Mouse (Mus musculus): ENCODE data around the gene Tial1. TPM values are rescaled to one million over a fixed set of nuclear protein-coding genes. Genes with fewer than 3 reads are reported as not detected.

Gene Tial1
- polyA plus RNA-seq, 1 experiment from 2014 or later: 36.0 TPM

- WGBS: 65% methylated on average over 4 of the region's 4 CpGs
- ATAC-seq (ENCODE audit: insufficient number of reproducible peaks, insufficient read depth, low FRiP score, low TSS enrichment, low read depth): no peak
- H3K9ac ChIP-seq (replicated peaks): no peak overlapping the region
- H3K4me3 ChIP-seq (replicated peaks): no peak overlapping the region
- H3K4me1 ChIP-seq (replicated peaks): peaks cover 26% of the 10 kb centered on the region
- no peak overlapping the region for H3K4me2 ChIP-seq
- no peaks in the 10 kb centered on the region for H3K27me3 ChIP-seq
- no peak overlapping the region for H3K27ac ChIP-seq
- H3K9me3 ChIP-seq: no peaks in the 10 kb centered on the region
- no peaks in the 10 kb centered on the region for H3K36me3 ChIP-seq
Observed at GRCm38 (mm10) chr7:128393756-128394155, 67.8 kb downstream of the Tial1 start.

- H3K27me3 ChIP-seq: no peaks in the 10 kb centered on the region
- no peak for ATAC-seq (ENCODE audit: insufficient number of reproducible peaks, insufficient read depth, low FRiP score, low TSS enrichment, low read depth)
- H3K4me2 ChIP-seq: no peak overlapping the region
- H3K27ac ChIP-seq: no peak overlapping the region
- H3K4me3 ChIP-seq (replicated peaks): no peak overlapping the region
- no peak overlapping the region for H3K9ac ChIP-seq (replicated peaks)
- H3K4me1 ChIP-seq (replicated peaks): peaks cover 34% of the 10 kb centered on the region
- H3K9me3 ChIP-seq: no peaks in the 10 kb centered on the region
- H3K36me3 ChIP-seq: no peaks in the 10 kb centered on the region
- WGBS: 35% methylated on average over 5 of the region's 5 CpGs
Observed at GRCm38 (mm10) chr7:128392972-128393314, 68.6 kb downstream of the Tial1 start.

- Histone ChIP-seq H3K36me3 (no peaks in the 10 kb centered on the region), H3K27ac (peak overlapping the region; percentile 56), H3K4me3 (replicated peaks) (no peak overlapping the region), H3K9me3 (no peaks in the 10 kb centered on the region), H3K9ac (replicated peaks) (no peak overlapping the region), H3K4me2 (no peak overlapping the region), H3K4me1 (replicated peaks) (peaks cover 34% of the 10 kb centered on the region), H3K27me3 (no peaks in the 10 kb centered on the region)
- no peak for ATAC-seq (ENCODE audit: insufficient number of reproducible peaks, insufficient read depth, low FRiP score, low TSS enrichment, low read depth)
- 70% methylated on average over 18 of the region's 18 CpGs for WGBS
Observed at GRCm38 (mm10) chr7:128392071-128392971, 69.2 kb downstream of the Tial1 start.

- H3K9ac ChIP-seq (replicated peaks): no peak overlapping the region
- H3K27ac ChIP-seq: peak overlapping the region; percentile 43; the same call in 1 of the 2 replicates
- H3K27me3 ChIP-seq: no peaks in the 10 kb centered on the region
- no peak for ATAC-seq (ENCODE audit: insufficient number of reproducible peaks, insufficient read depth, low FRiP score, low TSS enrichment, low read depth)
- WGBS: 22% methylated on average over 12 of the region's 12 CpGs
- no peak overlapping the region for H3K4me2 ChIP-seq
- H3K36me3 ChIP-seq: no peaks in the 10 kb centered on the region
- no peak overlapping the region for H3K4me3 ChIP-seq (replicated peaks)
- H3K4me1 ChIP-seq (replicated peaks): peaks cover 34% of the 10 kb centered on the region
- H3K9me3 ChIP-seq: no peaks in the 10 kb centered on the region
Observed at GRCm38 (mm10) chr7:128391267-128392057, 70.1 kb downstream of the Tial1 start.

Small RNAs within 50 kb of the gene (microRNA-seq; reads per million reads assigned to microRNA genes)
- not detected for gene Gm24365

Other genes starting within 250 kb of the Tial1 start
- gene Armc5, start 224.4 kb downstream of the Tial1 start, polyA plus RNA-seq (2016; fragmentation: Nextera tagmentation; extraction: Ambion mirVana): 16.2 and 17.9 TPM in 2 replicates
- 9.9 and 10.1 TPM in 2 replicates for gene 9130023H24Rik, start 223.7 kb downstream of the Tial1 start, polyA plus RNA-seq (2016; fragmentation: Nextera tagmentation; extraction: Ambion mirVana)
- 22.3 and 27.7 TPM in 2 replicates for gene Tgfb1i1, start 214.9 kb downstream of the Tial1 start, polyA plus RNA-seq (2016; fragmentation: Nextera tagmentation; extraction: Ambion mirVana)
- gene Slc5a2, start 196.1 kb downstream of the Tial1 start, polyA plus RNA-seq (2016; fragmentation: Nextera tagmentation; extraction: Ambion mirVana): not detected in 2 replicates
- 22.5 and 28.0 TPM in 2 replicates for gene BC017158, start 163.5 kb downstream of the Tial1 start, polyA plus RNA-seq (2016; fragmentation: Nextera tagmentation; extraction: Ambion mirVana)
- 7.9 and 8.3 TPM in 2 replicates for gene Rgs10, start 43.0 kb downstream of the Tial1 start, polyA plus RNA-seq (2016; fragmentation: Nextera tagmentation; extraction: Ambion mirVana)
- gene Bag3, start 61.9 kb upstream of the Tial1 start, polyA plus RNA-seq (2016; fragmentation: Nextera tagmentation; extraction: Ambion mirVana): 8.7 and 9.2 TPM in 2 replicates
- 25.5 and 26.0 TPM in 2 replicates for gene Inpp5f, start 149.6 kb upstream of the Tial1 start, polyA plus RNA-seq (2016; fragmentation: Nextera tagmentation; extraction: Ambion mirVana)